Mouse (Mus musculus) CH12.LX (cell line): ENCODE data around the gene Taf1c. TPM values are rescaled to one million over a fixed set of nuclear protein-coding genes. Genes with fewer than 3 reads are reported as not detected.

ENCODE experiments used
- DNase-seq: peaks from one replicate; pipeline ENCODE4 v3.0.0-alpha.2; 2013; ENCODE audit errors: extremely low read depth
- H3K27ac ChIP-seq: 2 replicates; pipeline ENCODE4 v1.5.1; 2012; ENCODE audit warnings: low read depth, mild to moderate bottlenecking, control low read depth, moderate library complexity; ENCODE audit not compliant: insufficient read depth
- H3K27me3 ChIP-seq: replicated peaks from 2 replicates; pipeline ENCODE3; 2012; ENCODE audit warnings: inconsistent platforms
- H3K36me3 ChIP-seq, 2 experiments: replicated peaks in 1 of 2; 2 replicates each; pipeline versions ENCODE3 to v1.6.1; 2012; ENCODE audit warnings: inconsistent platforms in 1 of 2, low read length in 1 of 2, mild to moderate bottlenecking in 1 of 2, mixed read lengths in 1 of 2, moderate library complexity in 1 of 2; ENCODE audit not compliant: control insufficient read depth in 1 of 2, insufficient read depth in 1 of 2
- H3K4me1 ChIP-seq, 2 experiments: 2 replicates each; pipeline ENCODE4 v1.6.1; 2012; ENCODE audit warnings: inconsistent platforms in 1 of 2, moderate library complexity in 1 of 2; ENCODE audit not compliant: insufficient read depth in 2 of 2, control insufficient read depth in 1 of 2
- H3K4me2 ChIP-seq: 2 replicates; pipeline ENCODE4 v1.6.1; 2012; ENCODE audit warnings: low read depth, mild to moderate bottlenecking, control low read depth; ENCODE audit not compliant: poor library complexity, insufficient read depth, severe bottlenecking
- H3K4me3 ChIP-seq, 3 experiments: fragments of 150-350 bp in 1 of 3; sonication (generic) in 1 of 3; replicated peaks in 1 of 3; 2 replicates each; pipeline versions ENCODE3 to v1.5.1; 2011 to 2012; ENCODE audit warnings: low read depth in 2 of 3, low read length in 2 of 3, mild to moderate bottlenecking in 2 of 3, moderate library complexity in 2 of 3, control low read depth in 1 of 3, improper control_type of control experiment in 1 of 3, inconsistent platforms in 1 of 3, mixed read lengths in 1 of 3; ENCODE audit not compliant: poor library complexity in 1 of 3
- H3K79me2 ChIP-seq: replicated peaks from 2 replicates; pipeline ENCODE4 v1.6.1; 2012; ENCODE audit warnings: mild to moderate bottlenecking, moderate library complexity; ENCODE audit not compliant: control insufficient read depth, poor library complexity, insufficient read depth, severe bottlenecking; ENCODE audit errors: extremely low read depth
- H3K9ac ChIP-seq: 2 replicates; pipeline ENCODE4 v1.6.1; 2012; ENCODE audit warnings: low read depth, mild to moderate bottlenecking, control low read depth, moderate library complexity; ENCODE audit not compliant: insufficient read depth
- H3K9me3 ChIP-seq: replicated peaks from 2 replicates; pipeline ENCODE3; 2012; ENCODE audit warnings: low read length, inconsistent platforms, mixed read lengths
- BHLHE40 ChIP-seq: IDR thresholded peaks from 2 replicates; pipeline ENCODE4 v1.6.1; 2011; ENCODE audit warnings: mild to moderate bottlenecking, low read depth, low read length, improper control_type of control experiment
- CHD2 ChIP-seq: IDR thresholded peaks from 2 replicates; pipeline ENCODE4 v1.6.1; 2011; ENCODE audit warnings: low read length, improper control_type of control experiment
- ELF1 ChIP-seq: IDR thresholded peaks from 2 replicates; pipeline ENCODE4 v1.6.1; 2014; ENCODE audit warnings: low read depth, mild to moderate bottlenecking, inconsistent platforms, low read length, improper control_type of control experiment
- ETS1 ChIP-seq: conservative IDR thresholded peaks from 2 replicates; pipeline ENCODE4 v1.6.1; 2012; ENCODE audit warnings: low read depth, mild to moderate bottlenecking, inconsistent platforms, low read length, improper control_type of control experiment, moderate library complexity
- HCFC1 ChIP-seq: IDR thresholded peaks from 2 replicates; pipeline ENCODE4 v1.6.1; 2012; ENCODE audit warnings: low read depth, mild to moderate bottlenecking, inconsistent platforms, low read length, improper control_type of control experiment
- IRF4 ChIP-seq: IDR thresholded peaks from 2 replicates; pipeline ENCODE4 v1.6.1; 2014; ENCODE audit warnings: low read depth, mild to moderate bottlenecking, inconsistent platforms, low read length, improper control_type of control experiment
- JUN ChIP-seq: IDR thresholded peaks from 2 replicates; pipeline ENCODE4 v1.6.1; 2011; ENCODE audit warnings: low read depth, mild to moderate bottlenecking, low read length, improper control_type of control experiment, moderate library complexity; ENCODE audit not compliant: insufficient read depth
- JUND ChIP-seq: conservative IDR thresholded peaks from 2 replicates; pipeline ENCODE4 v1.6.1; 2011; ENCODE audit warnings: low read depth, low read length, improper control_type of control experiment
- KAT2A ChIP-seq: IDR thresholded peaks from 2 replicates; pipeline ENCODE4 v1.6.1; 2012; ENCODE audit warnings: low read length, improper control_type of control experiment, inconsistent platforms; ENCODE audit not compliant: insufficient replicate concordance
- MAX ChIP-seq: IDR thresholded peaks from 2 replicates; pipeline ENCODE4 v1.6.1; 2011; ENCODE audit warnings: low read length, improper control_type of control experiment
- MAZ ChIP-seq: IDR thresholded peaks from 2 replicates; pipeline ENCODE4 v1.6.1; 2012; ENCODE audit warnings: low read depth, mild to moderate bottlenecking, inconsistent platforms, low read length, improper control_type of control experiment, moderate library complexity
- MEF2A ChIP-seq: IDR thresholded peaks from 2 replicates; pipeline ENCODE4 v1.6.1; 2014; ENCODE audit warnings: low read depth, mild to moderate bottlenecking, inconsistent platforms, low read length, improper control_type of control experiment, borderline replicate concordance
- MXI1 ChIP-seq: IDR thresholded peaks from 2 replicates; pipeline ENCODE4 v1.6.1; 2011; ENCODE audit warnings: mild to moderate bottlenecking, low read depth, low read length, improper control_type of control experiment
- NELFE ChIP-seq: IDR thresholded peaks from 2 replicates; pipeline ENCODE4 v1.6.1; 2011; ENCODE audit warnings: low read depth, low read length, improper control_type of control experiment
- PAX5 ChIP-seq: IDR thresholded peaks from 2 replicates; pipeline ENCODE4 v1.6.1; 2012; ENCODE audit warnings: low read length, inconsistent platforms, mixed read lengths
- POLR2A ChIP-seq: IDR thresholded peaks from 2 replicates; pipeline ENCODE4 v1.6.1; 2011; ENCODE audit warnings: low read depth, mild to moderate bottlenecking, improper control_type of control experiment, low read length
- POLR2AphosphoS2 ChIP-seq: IDR thresholded peaks from 2 replicates; pipeline ENCODE4 v1.6.1; 2011; ENCODE audit warnings: low read depth, low read length, improper control_type of control experiment
- RAD21 ChIP-seq: IDR thresholded peaks from 2 replicates; pipeline ENCODE4 v1.6.1; 2011; ENCODE audit warnings: low read depth, mild to moderate bottlenecking, low read length, improper control_type of control experiment, moderate library complexity
- RCOR1 ChIP-seq: conservative IDR thresholded peaks from 2 replicates; pipeline ENCODE4 v1.6.1; 2012; ENCODE audit warnings: low read depth, mild to moderate bottlenecking, inconsistent platforms, low read length, improper control_type of control experiment
- SIN3A ChIP-seq: IDR thresholded peaks from 2 replicates; pipeline ENCODE4 v1.6.1; 2012; ENCODE audit warnings: low read length, improper control_type of control experiment, inconsistent platforms
- TBP ChIP-seq: conservative IDR thresholded peaks from 2 replicates; pipeline ENCODE4 v1.6.1; 2011; ENCODE audit warnings: low read depth, low read length, improper control_type of control experiment
- TCF12 ChIP-seq: IDR thresholded peaks from 2 replicates; pipeline ENCODE4 v1.6.1; 2014; ENCODE audit warnings: low read depth, mild to moderate bottlenecking, inconsistent platforms, low read length, improper control_type of control experiment
- UBTF ChIP-seq: IDR thresholded peaks from 2 replicates; pipeline ENCODE4 v1.6.1; 2012; ENCODE audit warnings: low read depth, mild to moderate bottlenecking, inconsistent platforms, low read length, improper control_type of control experiment, moderate library complexity
- USF1 ChIP-seq: IDR thresholded peaks from 2 replicates; pipeline ENCODE4 v1.6.1; 2014; ENCODE audit warnings: low read depth, mild to moderate bottlenecking, inconsistent platforms, low read length, improper control_type of control experiment
- ZC3H11A ChIP-seq: IDR thresholded peaks from 2 replicates; pipeline ENCODE4 v1.6.1; 2012; ENCODE audit warnings: low read depth, mild to moderate bottlenecking, inconsistent platforms, low read length, improper control_type of control experiment
- ZMIZ1 ChIP-seq: IDR thresholded peaks from 2 replicates; pipeline ENCODE4 v1.6.1; 2012; ENCODE audit warnings: low read depth, mild to moderate bottlenecking, inconsistent platforms, low read length, improper control_type of control experiment
- ZNF384 ChIP-seq: IDR thresholded peaks from 2 replicates; pipeline ENCODE4 v1.6.1; 2012; ENCODE audit warnings: low read depth, low read length, improper control_type of control experiment, inconsistent platforms
- dilution Hi-C: fragments of 300-500 bp; cut with MboI; formaldehyde crosslinking; loops from 2 replicates; pipeline ENCODE4 v1.14.3; 2020; ENCODE audit warnings: low sequenced_read_pairs; ENCODE audit not compliant: extremely low pct_unique_long_range_greater_than_20kb, extremely low pct_ligation_motif_present
- in situ Hi-C: fragments of 300-500 bp; cut with MboI; formaldehyde crosslinking; loops from 3 replicates; pipeline ENCODE4 v1.14.3; 2019; ENCODE audit warnings: low sequenced_read_pairs, low pct_ligation_motif_present, low pct_unique_long_range_greater_than_20kb, mixed read lengths
- polyA plus RNA-seq: library from polyadenylated mRNA; unstranded; fragments of >175 nt; gene quantifications from 2 replicates; pipeline ENCODE4 v1.2.1, GENCODE M21; 2012; ENCODE audit warnings: low read depth; ENCODE audit not compliant: insufficient read length
- total RNA-seq, 2 experiments: library from RNA; depleted of rRNA; stranded (reverse); fragments of 300-350 nt in 1 of 2; fragments of >200 nt in 1 of 2; gene quantifications; 2 replicates each; pipeline ENCODE4 v1.2.3; 2012 to 2014

The Taf1c gene
- total and polyA plus RNA-seq, 3 experiments: 11.0 to 14.9 (median 12.1) TPM

- Histone ChIP-seq H3K4me1 (peaks cover 3 to 39% of the 10 kb centered on the region in 2 experiments; a peak in 3 of 4 replicates), H3K4me3 (peak within 1 kb of the TSS; percentile 76 to 96 (median 91)), H3K36me3 (peaks cover 12 to 47% of the 10 kb centered on the region in 2 experiments), H3K27ac (peak within 1 kb of the TSS; percentile 70), H3K79me2 (peaks cover 44% of the 10 kb centered on the region), H3K9me3 (no peaks in the 10 kb centered on the region), H3K9ac (peak within 1 kb of the TSS; percentile 99), H3K4me2 (peak within 1 kb of the TSS; percentile 95), H3K27me3 (no peaks in the 10 kb centered on the region)
- 0 out of 2 replicates have a peak, but pooled peaks have one; percentile 62 for TF ChIP-seq UBTF
- peak; percentile 54; the same call in 1 of the 2 replicates for TF ChIP-seq KAT2A
- no peak for TF ChIP-seq ZNF384
- TF ChIP-seq POLR2A: peak; percentile 98
- TF ChIP-seq MAZ: peak; percentile 73
- peak; percentile 46; the same call in 1 of the 2 replicates for TF ChIP-seq MAX
- peak; percentile 98 for TF ChIP-seq TBP
- TF ChIP-seq NELFE: peak; percentile 97
- no peak for TF ChIP-seq JUN
- no peak for TF ChIP-seq PAX5
- TF ChIP-seq TCF12: peak; percentile 44
- no peak for TF ChIP-seq JUND
- no peak for TF ChIP-seq BHLHE40
- TF ChIP-seq ZC3H11A: no peak
- TF ChIP-seq USF1: no peak
- TF ChIP-seq CHD2: peak; percentile 99
- peak; percentile 91 for TF ChIP-seq ZMIZ1
- peak; percentile 80 for TF ChIP-seq MXI1
- 0 out of 2 replicates have a peak, but pooled peaks have one; percentile 53 for TF ChIP-seq POLR2AphosphoS2
- 0 out of 2 replicates have a peak, but pooled peaks have one; percentile 9 for TF ChIP-seq ELF1
- peak; percentile 49 for TF ChIP-seq IRF4
- no peak for TF ChIP-seq ETS1
- TF ChIP-seq SIN3A: peak; percentile 81
- peak; percentile 80 for TF ChIP-seq HCFC1
- TF ChIP-seq RCOR1: 0 out of 2 replicates have a peak, but pooled peaks have one; percentile 46
- TF ChIP-seq RAD21: no peak
- TF ChIP-seq MEF2A: no peak; the same call in 1 of the 2 replicates
- dilution Hi-C loops (no loop called here), in situ Hi-C loops (loop anchor here (5.0 kb wide), 1 partner anchor 43 kb away; no protein-coding TSS in a partner anchor)
- DNase-seq: peak; percentile 93
Observed at GRCm38 (mm10) chr8:119558603-119559401, 46.2 kb downstream of the Taf1c start, which contains the start of gene Mbtps1. Gene Mbtps1, minus strand, starts transcription at chr8:119558735.
